Mouse (Mus musculus): Measurements from ENCODE around the gene Csad. TPM values are rescaled to one million over a fixed set of nuclear protein-coding genes. Genes with fewer than 3 reads are reported as not detected.

The Csad gene
- polyA plus RNA-seq, 1 experiment from 2014 or later = 33.6 TPM

- Histone ChIP-seq H3K27ac (replicated peaks) (no peak overlapping the region), H3K4me3 (replicated peaks) (no peak overlapping the region), H3K36me3 (no peaks in the 10 kb centered on the region), H3K9ac (replicated peaks) (no peak overlapping the region), H3K27me3 (replicated peaks) (no peaks in the 10 kb centered on the region), H3K4me2 (no peak overlapping the region), H3K4me1 (no peaks in the 10 kb centered on the region), H3K9me3 (replicated peaks) (no peaks in the 10 kb centered on the region)
- ATAC-seq (ENCODE audit: low FRiP score) = no peak
- WGBS = 80% methylated on average over 7 of the region's 7 CpGs
Observed at GRCm38 (mm10) chr15:102192271-102192812, 12.2 kb downstream of the Csad start.

- Histone ChIP-seq H3K27me3 (replicated peaks) (no peaks in the 10 kb centered on the region), H3K4me1 (no peaks in the 10 kb centered on the region), H3K27ac (replicated peaks) (no peak overlapping the region), H3K4me3 (replicated peaks) (no peak overlapping the region), H3K4me2 (no peak overlapping the region), H3K9me3 (replicated peaks) (no peaks in the 10 kb centered on the region), H3K36me3 (no peaks in the 10 kb centered on the region), H3K9ac (replicated peaks) (no peak overlapping the region)
- 52% methylated on average over 7 of the region's 7 CpGs for WGBS
- no peak for ATAC-seq (ENCODE audit: low FRiP score)
Observed at GRCm38 (mm10) chr15:102191699-102192098, 12.8 kb downstream of the Csad start.

- Histone ChIP-seq H3K4me3 (replicated peaks) (no peak overlapping the region), H3K9ac (replicated peaks) (no peak overlapping the region), H3K9me3 (replicated peaks) (no peaks in the 10 kb centered on the region), H3K36me3 (peaks cover 6% of the 10 kb centered on the region; the same call in 1 of the 2 replicates), H3K27ac (replicated peaks) (no peak overlapping the region), H3K4me2 (no peak overlapping the region), H3K27me3 (replicated peaks) (no peaks in the 10 kb centered on the region), H3K4me1 (no peaks in the 10 kb centered on the region)
- WGBS = 63% methylated on average over 6 of the region's 6 CpGs
- no peak for ATAC-seq (ENCODE audit: low FRiP score)
Observed at GRCm38 (mm10) chr15:102188883-102189282, 15.6 kb downstream of the Csad start.

GRCm38 (mm10) chr15:102188096-102188495, 16.4 kb downstream of the Csad start:
- no peak for ATAC-seq (ENCODE audit: low FRiP score)
- H3K27ac ChIP-seq (replicated peaks) = no peak overlapping the region
- no peak overlapping the region for H3K4me3 ChIP-seq (replicated peaks)
- H3K9ac ChIP-seq (replicated peaks) = no peak overlapping the region
- no peaks in the 10 kb centered on the region for H3K4me1 ChIP-seq
- no peaks in the 10 kb centered on the region for H3K27me3 ChIP-seq (replicated peaks)
- H3K36me3 ChIP-seq = peaks cover 6% of the 10 kb centered on the region; the same call in 1 of the 2 replicates
- no peaks in the 10 kb centered on the region for H3K9me3 ChIP-seq (replicated peaks)
- H3K4me2 ChIP-seq = no peak overlapping the region
- 92% methylated on average over 10 of the region's 10 CpGs for WGBS

GRCm38 (mm10) chr15:102186239-102186638, 18.3 kb downstream of the Csad start:
- 88% methylated on average over 11 of the region's 11 CpGs for WGBS
- no peak for ATAC-seq (ENCODE audit: low FRiP score)

GRCm38 (mm10) chr15:102183076-102183475, 21.4 kb downstream of the Csad start:
- no peak for ATAC-seq (ENCODE audit: low FRiP score)
- no peaks in the 10 kb centered on the region for H3K27me3 ChIP-seq (replicated peaks)
- WGBS = 94% methylated on average over 3 of the region's 3 CpGs
- H3K36me3 ChIP-seq = peaks cover 12% of the 10 kb centered on the region; the same call in 1 of the 2 replicates
- no peak overlapping the region for H3K9ac ChIP-seq (replicated peaks)
- H3K4me2 ChIP-seq = no peak overlapping the region
- no peak overlapping the region for H3K27ac ChIP-seq (replicated peaks)
- no peak overlapping the region for H3K4me3 ChIP-seq (replicated peaks)
- H3K9me3 ChIP-seq (replicated peaks) = no peaks in the 10 kb centered on the region
- no peaks in the 10 kb centered on the region for H3K4me1 ChIP-seq

More at GRCm38 (mm10) chr15:102186239-102186638, 18.3 kb downstream of the Csad start:
- Histone ChIP-seq H3K4me2 (no peak overlapping the region), H3K9ac (replicated peaks) (no peak overlapping the region), H3K4me1 (no peaks in the 10 kb centered on the region), H3K9me3 (replicated peaks) (no peaks in the 10 kb centered on the region), H3K4me3 (replicated peaks) (no peak overlapping the region), H3K27ac (replicated peaks) (no peak overlapping the region), H3K27me3 (replicated peaks) (no peaks in the 10 kb centered on the region), H3K36me3 (peaks cover 8% of the 10 kb centered on the region; the same call in 1 of the 2 replicates)

GRCm38 (mm10) chr15:102179924-102180323, 24.6 kb downstream of the Csad start:
- no peak overlapping the region for H3K4me3 ChIP-seq (replicated peaks)
- H3K27me3 ChIP-seq (replicated peaks) = no peaks in the 10 kb centered on the region
- H3K9ac ChIP-seq (replicated peaks) = no peak overlapping the region
- peaks cover 12% of the 10 kb centered on the region; the same call in 1 of the 2 replicates for H3K36me3 ChIP-seq
- ATAC-seq (ENCODE audit: low FRiP score) = no peak
- H3K27ac ChIP-seq (replicated peaks) = no peak overlapping the region
- no peaks in the 10 kb centered on the region for H3K4me1 ChIP-seq
- 94% methylated on average over 14 of the region's 14 CpGs for WGBS
- H3K9me3 ChIP-seq (replicated peaks) = no peaks in the 10 kb centered on the region
- H3K4me2 ChIP-seq = no peak overlapping the region

GRCm38 (mm10) chr15:102179106-102179505, 25.4 kb downstream of the Csad start:
- WGBS = 81% methylated on average over 9 of the region's 9 CpGs
- H3K4me3 ChIP-seq (replicated peaks) = no peak overlapping the region
- ATAC-seq (ENCODE audit: low FRiP score) = no peak

GRCm38 (mm10) chr15:102178279-102178678, 26.2 kb downstream of the Csad start:
- no peak overlapping the region for H3K4me3 ChIP-seq (replicated peaks)
- no peaks in the 10 kb centered on the region for H3K4me1 ChIP-seq
- H3K36me3 ChIP-seq = 0 out of 2 replicates have a peak, but pooled peaks cover 9% of the 10 kb centered on the region
- no peak overlapping the region for H3K4me2 ChIP-seq
- no peak for ATAC-seq (ENCODE audit: low FRiP score)
- no peak overlapping the region for H3K27ac ChIP-seq (replicated peaks)
- WGBS = 9% methylated on average over 6 of the region's 6 CpGs
- H3K9ac ChIP-seq (replicated peaks) = no peak overlapping the region
- H3K9me3 ChIP-seq (replicated peaks) = no peaks in the 10 kb centered on the region
- no peaks in the 10 kb centered on the region for H3K27me3 ChIP-seq (replicated peaks)

More at GRCm38 (mm10) chr15:102179106-102179505, 25.4 kb downstream of the Csad start:
- Histone ChIP-seq H3K4me2 (no peak overlapping the region), H3K4me1 (no peaks in the 10 kb centered on the region), H3K9me3 (replicated peaks) (no peaks in the 10 kb centered on the region), H3K27me3 (replicated peaks) (no peaks in the 10 kb centered on the region), H3K36me3 (0 out of 2 replicates have a peak, but pooled peaks cover 9% of the 10 kb centered on the region), H3K9ac (replicated peaks) (no peak overlapping the region), H3K27ac (replicated peaks) (no peak overlapping the region)

- Histone ChIP-seq H3K4me1 (no peaks in the 10 kb centered on the region), H3K9me3 (replicated peaks) (no peaks in the 10 kb centered on the region), H3K4me2 (no peak overlapping the region), H3K36me3 (0 out of 2 replicates have a peak, but pooled peaks cover 7% of the 10 kb centered on the region), H3K27me3 (replicated peaks) (no peaks in the 10 kb centered on the region), H3K4me3 (replicated peaks) (no peak overlapping the region), H3K9ac (replicated peaks) (no peak overlapping the region), H3K27ac (replicated peaks) (no peak overlapping the region)
- ATAC-seq (ENCODE audit: low FRiP score) = no peak
- WGBS = 87% methylated on average over 8 of the region's 8 CpGs
Observed at GRCm38 (mm10) chr15:102177417-102177816, 27.1 kb downstream of the Csad start.

GRCm38 (mm10) chr15:102176571-102177316, 27.8 kb downstream of the Csad start:
- Histone ChIP-seq H3K4me3 (replicated peaks) (no peak overlapping the region), H3K9me3 (replicated peaks) (no peaks in the 10 kb centered on the region), H3K27me3 (replicated peaks) (no peaks in the 10 kb centered on the region), H3K4me1 (no peaks in the 10 kb centered on the region), H3K36me3 (0 out of 2 replicates have a peak, but pooled peaks cover 7% of the 10 kb centered on the region), H3K4me2 (no peak overlapping the region), H3K9ac (replicated peaks) (no peak overlapping the region), H3K27ac (replicated peaks) (no peak overlapping the region)
- 87% methylated on average over 7 of the region's 7 CpGs for WGBS
- no peak for ATAC-seq (ENCODE audit: low FRiP score)

GRCm38 (mm10) chr15:102175736-102176319, 28.7 kb downstream of the Csad start:
- ATAC-seq (ENCODE audit: low FRiP score) = no peak
- Histone ChIP-seq H3K27me3 (replicated peaks) (no peaks in the 10 kb centered on the region), H3K9me3 (replicated peaks) (no peaks in the 10 kb centered on the region), H3K4me3 (replicated peaks) (no peak overlapping the region), H3K4me1 (no peaks in the 10 kb centered on the region), H3K9ac (replicated peaks) (no peak overlapping the region), H3K36me3 (0 out of 2 replicates have a peak, but pooled peaks cover 7% of the 10 kb centered on the region), H3K27ac (replicated peaks) (no peak overlapping the region), H3K4me2 (no peak overlapping the region)
- WGBS = 90% methylated on average over 16 of the region's 16 CpGs
